Mouse (Mus musculus) stomach, postnatal 0 days (tissue): ENCODE measurements around the gene Tm9sf4. TPM values are rescaled to one million over a fixed set of nuclear protein-coding genes. Genes with fewer than 3 reads are reported as not detected.
A peak's percentile ranks its signal among the peaks of the same experiment; 100 is the strongest.

Experiments used
- ATAC-seq: fragments of 200-750 bp; cut with Nextera tagmentation; 2 replicates; pipeline ENCODE4 v1.8.0; 2017; ENCODE audit not compliant: low FRiP score, low TSS enrichment
- DNase-seq: peaks from one replicate; pipeline ENCODE4 v3.0.0-alpha.2; 2016; ENCODE audit warnings: low spot score
- H3K27ac ChIP-seq: fragments of 300-500 bp; sonication (generic); replicated peaks from 2 replicates; pipeline ENCODE4 v1.5.1; 2014; ENCODE audit warnings: mild to moderate bottlenecking, control low read depth
- H3K27me3 ChIP-seq: fragments of 300-500 bp; sonication (generic); 2 replicates; pipeline ENCODE4 v1.6.1; 2014; ENCODE audit warnings: low read length; ENCODE audit not compliant: control insufficient read depth, insufficient read depth
- H3K36me3 ChIP-seq: fragments of 300-500 bp; sonication (generic); 2 replicates; pipeline ENCODE4 v1.6.1; 2014; ENCODE audit warnings: low read length, mixed read lengths; ENCODE audit not compliant: control insufficient read depth, insufficient read depth
- H3K4me1 ChIP-seq: fragments of 300-500 bp; sonication (generic); replicated peaks from 2 replicates; pipeline ENCODE4 v1.6.1; 2014; ENCODE audit warnings: antibody characterized with exemption; ENCODE audit not compliant: control insufficient read depth, insufficient read depth
- H3K4me2 ChIP-seq: fragments of 300-500 bp; sonication (generic); replicated peaks from 2 replicates; pipeline ENCODE4 v1.6.1; 2014; ENCODE audit warnings: low read depth, mild to moderate bottlenecking, control low read depth, moderate library complexity
- H3K4me3 ChIP-seq: fragments of 300-500 bp; sonication (generic); 2 replicates; pipeline ENCODE4 v1.5.1; 2014; ENCODE audit warnings: low read depth, low read length, control low read depth
- H3K9ac ChIP-seq: fragments of 300-500 bp; sonication (generic); 2 replicates; pipeline ENCODE4 v1.6.1; 2014; ENCODE audit warnings: mild to moderate bottlenecking, low read length, control low read depth, mixed read lengths
- H3K9me3 ChIP-seq: fragments of 300-500 bp; sonication (generic); 2 replicates; pipeline ENCODE4 v1.6.1; 2016; ENCODE audit warnings: low read length; ENCODE audit not compliant: control insufficient read depth
- CTCF ChIP-seq: IDR thresholded peaks from 2 replicates; pipeline ENCODE4 v1.5.1; 2016; ENCODE audit warnings: antibody characterized with exemption, low read depth, mild to moderate bottlenecking, moderate library complexity
- EP300 ChIP-seq: optimal IDR thresholded peaks from 2 replicates; pipeline ENCODE3; 2016; ENCODE audit warnings: antibody characterized with exemption
- WGBS: fragments of 180-500 bp; shearing (Covaris S2); extraction: QIAGEN DNeasy Blood & Tissue Kit; methylation state at CpG from one replicate; pipeline ENCODE4 v1.1.7; 2014; 5-methylcytosine and 5-hydroxymethylcytosine counted together
- polyA plus RNA-seq: library from polyadenylated mRNA; unstranded; fragments of >200 nt; fragmentation: Nextera tagmentation; extraction: Ambion mirVana; gene quantifications from 2 replicates; pipeline ENCODE4 v1.2.1, GENCODE M21; 2015

The Tm9sf4 gene
- polyA plus RNA-seq, 1 experiment from 2014 or later = 45.6 TPM

- H3K9me3 ChIP-seq = no peaks in the 10 kb centered on the region
Observed at GRCm38 (mm10) chr2:153121821-153122615, 39.1 kb upstream of the Tm9sf4 start.

GRCm38 (mm10) chr2:153122701-153123100 lies 38.4 kb upstream of the Tm9sf4 start:
- no peaks in the 10 kb centered on the region for H3K27me3 ChIP-seq
- ATAC-seq (no peak), DNase-seq (no peak)
- no peak overlapping the region for H3K9ac ChIP-seq
- H3K9me3 ChIP-seq = no peaks in the 10 kb centered on the region
- no peak overlapping the region for H3K27ac ChIP-seq
- H3K36me3 ChIP-seq = no peaks in the 10 kb centered on the region
- WGBS = 81% methylated on average over 7 of the region's 7 CpGs
- H3K4me3 ChIP-seq = no peak overlapping the region
- TF ChIP-seq CTCF = no peak
- TF ChIP-seq EP300 = no peak
- H3K4me1 ChIP-seq = no peaks in the 10 kb centered on the region
- H3K4me2 ChIP-seq = no peak overlapping the region

More at GRCm38 (mm10) chr2:153121821-153122615, 39.1 kb upstream of the Tm9sf4 start:
- DNase-seq (no peak), ATAC-seq (no peak)
- no peak for TF ChIP-seq CTCF
- TF ChIP-seq EP300 = no peak
- WGBS = 58% methylated on average over 8 of the region's 8 CpGs
- Histone ChIP-seq H3K4me2 (no peak overlapping the region), H3K9ac (no peak overlapping the region), H3K4me1 (no peaks in the 10 kb centered on the region), H3K4me3 (no peak overlapping the region), H3K27ac (no peak overlapping the region), H3K27me3 (no peaks in the 10 kb centered on the region), H3K36me3 (no peaks in the 10 kb centered on the region)

GRCm38 (mm10) chr2:153125875-153126274 lies 35.2 kb upstream of the Tm9sf4 start:
- DNase-seq (no peak), ATAC-seq (no peak)
- Histone ChIP-seq H3K9me3 (no peaks in the 10 kb centered on the region), H3K4me1 (no peaks in the 10 kb centered on the region), H3K36me3 (no peaks in the 10 kb centered on the region), H3K27me3 (no peaks in the 10 kb centered on the region), H3K4me2 (no peak overlapping the region), H3K9ac (no peak overlapping the region), H3K27ac (no peak overlapping the region), H3K4me3 (no peak overlapping the region)
- no peak for TF ChIP-seq EP300
- no peak for TF ChIP-seq CTCF
- 46% methylated on average over 5 of the region's 5 CpGs for WGBS

- WGBS = 15% methylated on average over 6 of the region's 6 CpGs
- peak; percentile 61 for TF ChIP-seq CTCF
- TF ChIP-seq EP300 = no peak
- DNase-seq (peak; percentile 25), ATAC-seq (no peak)
- Histone ChIP-seq H3K27me3 (no peaks in the 10 kb centered on the region), H3K4me3 (no peak overlapping the region), H3K36me3 (no peaks in the 10 kb centered on the region), H3K9me3 (no peaks in the 10 kb centered on the region), H3K4me1 (no peaks in the 10 kb centered on the region), H3K9ac (no peak overlapping the region), H3K27ac (no peak overlapping the region), H3K4me2 (no peak overlapping the region)
Observed at GRCm38 (mm10) chr2:153131019-153131418, 30.1 kb upstream of the Tm9sf4 start.

- TF ChIP-seq CTCF (peak; percentile 63), EP300 (no peak)
- DNase-seq (peak; percentile 53), ATAC-seq (no peak)
- Histone ChIP-seq H3K27ac (no peak overlapping the region), H3K9me3 (no peaks in the 10 kb centered on the region), H3K27me3 (no peaks in the 10 kb centered on the region), H3K4me3 (no peak overlapping the region), H3K4me2 (no peak overlapping the region), H3K4me1 (no peaks in the 10 kb centered on the region), H3K36me3 (no peaks in the 10 kb centered on the region), H3K9ac (no peak overlapping the region)
- WGBS = 37% methylated on average over 5 of the region's 5 CpGs
Observed at GRCm38 (mm10) chr2:153134237-153134636, 26.9 kb upstream of the Tm9sf4 start.

- Histone ChIP-seq H3K4me2 (no peak overlapping the region), H3K4me1 (no peaks in the 10 kb centered on the region), H3K27ac (no peak overlapping the region), H3K9ac (no peak overlapping the region), H3K36me3 (no peaks in the 10 kb centered on the region), H3K4me3 (no peak overlapping the region), H3K9me3 (no peaks in the 10 kb centered on the region), H3K27me3 (no peaks in the 10 kb centered on the region)
- no peak for TF ChIP-seq EP300
- no peak for TF ChIP-seq CTCF
- ATAC-seq = no peak
- WGBS = 54% methylated on average over 4 of the region's 4 CpGs
- no peak for DNase-seq
Observed at GRCm38 (mm10) chr2:153136211-153136610, 24.9 kb upstream of the Tm9sf4 start.
